Mouse (Mus musculus) cerebellum, adult 2 months (tissue): ENCODE measurements at regions not wholly inside any gene's neighbourhood (a gene's known extent, or its start where the extent isn't known, plus 50 kb on each side); places are given as distances from the start of the nearest gene placed in this dataset.
"Not testable (repeated sequence)": the region's sequence is repeated elsewhere in the genome, so short reads cannot be mapped to it uniquely, and the experiment has no call there.

ENCODE experiments used
- CTCF ChIP-seq: fragments of 200-500 bp; IDR thresholded peaks from 2 replicates; pipeline ENCODE4 v1.5.1; 2011; ENCODE audit warnings: low read depth, mild to moderate bottlenecking, control low read depth, low read length, moderate library complexity, borderline replicate concordance; ENCODE audit not compliant: insufficient read depth
- POLR2A ChIP-seq: fragments of 200-500 bp; IDR thresholded peaks from 2 replicates; pipeline ENCODE4 v1.6.1; 2011; ENCODE audit warnings: low read length, control low read depth, borderline replicate concordance; ENCODE audit not compliant: insufficient read depth

GRCm38 (mm10) chr6:12876947-12877346 is 127.7 kb upstream of the Thsd7a start:
- TF ChIP-seq CTCF, POLR2A: not testable (repeated sequence)
